Mouse (Mus musculus): ENCODE results near the gene Msln. TPM values are rescaled to one million over a fixed set of nuclear protein-coding genes. Genes with fewer than 3 reads are reported as not detected.
"Not testable (repeated sequence)": the region's sequence is repeated elsewhere in the genome, so short reads cannot be mapped to it uniquely, and the experiment has no call there.

Msln gene
- polyA plus RNA-seq, 1 experiment from 2014 or later: 38.7 TPM

DNA sequence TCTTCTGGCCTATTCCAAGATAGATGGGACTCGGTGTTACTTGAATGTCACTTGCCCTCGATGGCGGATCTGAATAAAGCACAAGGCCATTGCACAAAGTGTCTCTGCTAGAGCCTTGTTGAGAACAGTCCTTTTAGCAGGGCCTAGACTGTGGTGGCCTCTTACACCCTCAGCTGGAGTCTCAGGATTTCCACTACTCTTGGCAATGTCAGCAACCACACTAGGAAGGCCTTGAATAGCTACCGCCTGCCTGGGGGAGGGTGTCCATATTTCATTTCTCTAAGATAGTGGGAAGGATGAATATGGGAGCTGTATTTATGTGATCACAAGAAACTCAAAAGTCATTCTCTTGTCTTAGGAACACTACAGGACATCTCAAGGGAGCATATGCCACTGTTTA is 5.9 kb downstream of the Msln start:
- Histone ChIP-seq H3K4me2 (no peak overlapping the region), H3K4me3 (no peak overlapping the region), H3K27me3 (peaks cover 9% of the 10 kb centered on the region), H3K36me3 (no peaks in the 10 kb centered on the region), H3K4me1 (replicated peaks) (peaks cover 8% of the 10 kb centered on the region), H3K27ac (no peak overlapping the region), H3K9ac (no peak overlapping the region), H3K9me3 (replicated peaks) (no peaks in the 10 kb centered on the region)
- 83% methylated on average over 4 of the region's 4 CpGs for WGBS
- ATAC-seq (replicated peaks; ENCODE audit: insufficient number of reproducible peaks, insufficient read depth, low FRiP score, low read depth): no peak

DNA sequence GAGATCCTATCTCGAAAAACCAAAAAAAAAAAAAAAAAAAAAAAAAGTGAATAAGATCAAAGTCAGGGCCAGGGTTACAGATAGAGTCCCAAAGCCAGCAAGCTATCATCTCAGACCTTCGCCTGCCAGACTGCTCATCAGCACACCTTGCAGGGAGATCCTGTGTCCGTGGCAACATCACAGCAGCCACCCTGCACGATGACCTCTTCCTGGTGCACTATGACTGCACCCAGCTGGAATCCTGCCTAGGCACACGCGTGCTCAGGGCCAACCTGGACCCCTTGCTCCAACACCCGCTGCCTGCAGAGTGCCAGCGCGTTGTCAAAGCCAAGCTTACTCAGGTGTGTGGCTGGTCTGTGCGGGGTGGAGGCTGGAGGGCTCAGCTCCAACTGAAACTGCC is 9.9 kb downstream of the Msln start:
- H3K27me3 ChIP-seq: peaks cover 5% of the 10 kb centered on the region
- no peak overlapping the region for H3K4me3 ChIP-seq
- H3K27ac ChIP-seq: no peak overlapping the region
- no peak for ATAC-seq (replicated peaks; ENCODE audit: insufficient number of reproducible peaks, insufficient read depth, low FRiP score, low read depth)
- H3K9ac ChIP-seq: no peak overlapping the region
- H3K9me3 ChIP-seq (replicated peaks): no peaks in the 10 kb centered on the region
- WGBS: 69% methylated on average over 10 of the region's 10 CpGs
- no peak overlapping the region for H3K4me2 ChIP-seq
- H3K4me1 ChIP-seq (replicated peaks): no peaks in the 10 kb centered on the region
- no peaks in the 10 kb centered on the region for H3K36me3 ChIP-seq

DNA sequence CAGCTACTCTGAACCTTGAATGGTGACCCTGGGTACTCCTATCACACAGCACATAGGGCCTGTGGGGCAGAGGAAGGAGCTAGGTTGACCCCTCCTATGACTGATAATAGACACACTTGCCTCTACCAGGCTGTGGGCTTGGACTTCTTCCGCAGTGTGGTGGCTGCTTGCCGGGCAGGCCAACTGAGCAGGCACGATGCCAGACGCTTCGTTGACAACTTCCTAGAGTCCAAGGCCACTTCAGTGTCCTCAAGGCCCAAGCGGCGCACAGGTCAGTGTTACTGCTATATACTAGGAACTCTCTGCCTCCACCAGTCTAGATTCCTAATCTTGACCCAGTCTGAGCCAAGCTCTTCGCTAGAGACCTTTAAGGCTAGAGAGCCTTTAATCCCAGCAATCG is 10.3 kb downstream of the Msln start:
- Histone ChIP-seq H3K9me3 (replicated peaks) (no peaks in the 10 kb centered on the region), H3K36me3 (no peaks in the 10 kb centered on the region), H3K9ac (no peak overlapping the region), H3K4me3 (no peak overlapping the region), H3K4me2 (no peak overlapping the region), H3K27me3 (peaks cover 5% of the 10 kb centered on the region), H3K4me1 (replicated peaks) (no peaks in the 10 kb centered on the region), H3K27ac (no peak overlapping the region)
- 88% methylated on average over 9 of the region's 9 CpGs for WGBS
- ATAC-seq (replicated peaks; ENCODE audit: insufficient number of reproducible peaks, insufficient read depth, low FRiP score, low read depth): no peak

GRCm38 (mm10) chr17:25741471-25741870 is 12.7 kb downstream of the Msln start:
- not testable (repeated sequence) for H3K27ac ChIP-seq; ATAC-seq (replicated peaks; ENCODE audit: insufficient number of reproducible peaks, insufficient read depth, low FRiP score, low read depth); H3K36me3 ChIP-seq; H3K27me3 ChIP-seq; H3K4me2 ChIP-seq; H3K4me3 ChIP-seq; H3K9me3 ChIP-seq (replicated peaks); H3K4me1 ChIP-seq (replicated peaks); H3K9ac ChIP-seq
- 66% methylated on average over 12 of the region's 12 CpGs for WGBS

DNA sequence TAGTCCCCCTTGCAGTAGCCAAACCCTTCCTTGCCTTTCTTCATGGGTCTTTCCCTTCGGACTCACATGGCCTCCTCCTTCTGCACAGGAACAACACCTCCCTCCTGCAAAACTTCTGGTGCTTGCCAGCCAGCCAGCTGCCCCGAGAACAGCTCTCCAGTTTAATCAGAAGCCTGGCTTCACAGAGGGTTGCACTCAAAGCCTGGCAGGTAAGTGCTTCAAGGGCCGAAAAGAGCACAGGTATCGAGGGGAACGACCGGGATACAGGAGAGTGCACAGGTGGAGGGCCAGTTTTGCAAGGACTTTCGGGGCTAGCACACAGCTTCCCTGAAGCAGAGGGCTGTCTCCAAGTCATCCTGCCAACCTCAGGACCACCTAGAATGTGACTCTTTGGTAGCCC is 15.3 kb downstream of the Msln start:
- no peak overlapping the region for H3K9ac ChIP-seq
- no peak overlapping the region for H3K4me2 ChIP-seq
- no peak overlapping the region for H3K27ac ChIP-seq
- no peak for ATAC-seq (replicated peaks; ENCODE audit: insufficient number of reproducible peaks, insufficient read depth, low FRiP score, low read depth)
- no peak overlapping the region for H3K4me3 ChIP-seq
- no peaks in the 10 kb centered on the region for H3K4me1 ChIP-seq (replicated peaks)
- no peaks in the 10 kb centered on the region for H3K36me3 ChIP-seq
- WGBS: 72% methylated on average over 7 of the region's 7 CpGs
- no peaks in the 10 kb centered on the region; the same call in 1 of the 2 replicates for H3K27me3 ChIP-seq
- H3K9me3 ChIP-seq (replicated peaks): no peaks in the 10 kb centered on the region

GRCm38 (mm10) chr17:25735745-25736144 is 18.4 kb downstream of the Msln start, which contains the start of gene Mslnl:
Mslnl (plus strand) TSS chr17:25736042.
- Histone ChIP-seq H3K36me3 (no peaks in the 10 kb centered on the region), H3K27ac (no peak within 1 kb of the TSS), H3K4me3 (no peak within 1 kb of the TSS), H3K4me2 (no peak within 1 kb of the TSS), H3K9me3 (replicated peaks) (no peaks in the 10 kb centered on the region), H3K27me3 (no peaks in the 10 kb centered on the region), H3K9ac (no peak within 1 kb of the TSS), H3K4me1 (replicated peaks) (no peaks in the 10 kb centered on the region)
- WGBS: 79% methylated on average over 3 of the region's 3 CpGs
- no peak for ATAC-seq (replicated peaks; ENCODE audit: insufficient number of reproducible peaks, insufficient read depth, low FRiP score, low read depth)

GRCm38 (mm10) chr17:25735246-25735645 is 18.9 kb downstream of the Msln start:
- H3K9me3 ChIP-seq (replicated peaks): no peaks in the 10 kb centered on the region
- H3K4me1 ChIP-seq (replicated peaks): no peaks in the 10 kb centered on the region
- no peak overlapping the region for H3K27ac ChIP-seq
- no peaks in the 10 kb centered on the region for H3K27me3 ChIP-seq
- H3K36me3 ChIP-seq: no peaks in the 10 kb centered on the region
- 72% methylated on average over 5 of the region's 5 CpGs for WGBS
- H3K9ac ChIP-seq: no peak overlapping the region
- no peak overlapping the region for H3K4me3 ChIP-seq
- ATAC-seq (replicated peaks; ENCODE audit: insufficient number of reproducible peaks, insufficient read depth, low FRiP score, low read depth): no peak
- no peak overlapping the region for H3K4me2 ChIP-seq

GRCm38 (mm10) chr17:25732082-25732481 is 22.1 kb downstream of the Msln start:
- no peak for ATAC-seq (replicated peaks; ENCODE audit: insufficient number of reproducible peaks, insufficient read depth, low FRiP score, low read depth)
- Histone ChIP-seq H3K27me3 (no peaks in the 10 kb centered on the region), H3K4me3 (no peak overlapping the region), H3K36me3 (no peaks in the 10 kb centered on the region), H3K9me3 (replicated peaks) (no peaks in the 10 kb centered on the region), H3K27ac (no peak overlapping the region), H3K9ac (no peak overlapping the region), H3K4me2 (no peak overlapping the region), H3K4me1 (replicated peaks) (peaks cover 10% of the 10 kb centered on the region)
- WGBS: 17% methylated on average over 2 of the region's 2 CpGs

GRCm38 (mm10) chr17:25728009-25728270 is 26.2 kb downstream of the Msln start:
- peaks cover 22% of the 10 kb centered on the region for H3K4me1 ChIP-seq (replicated peaks)
- no peak for ATAC-seq (replicated peaks; ENCODE audit: insufficient number of reproducible peaks, insufficient read depth, low FRiP score, low read depth)
- no peak overlapping the region for H3K27ac ChIP-seq
- peak overlapping the region; percentile 77 for H3K9ac ChIP-seq
- WGBS: 17% methylated on average over 4 of the region's 4 CpGs
- H3K36me3 ChIP-seq: no peaks in the 10 kb centered on the region; the same call in 1 of the 2 replicates
- H3K4me3 ChIP-seq: peak overlapping the region; percentile 63
- H3K4me2 ChIP-seq: peak overlapping the region; percentile 85
- no peaks in the 10 kb centered on the region for H3K27me3 ChIP-seq
- no peaks in the 10 kb centered on the region for H3K9me3 ChIP-seq (replicated peaks)

DNA sequence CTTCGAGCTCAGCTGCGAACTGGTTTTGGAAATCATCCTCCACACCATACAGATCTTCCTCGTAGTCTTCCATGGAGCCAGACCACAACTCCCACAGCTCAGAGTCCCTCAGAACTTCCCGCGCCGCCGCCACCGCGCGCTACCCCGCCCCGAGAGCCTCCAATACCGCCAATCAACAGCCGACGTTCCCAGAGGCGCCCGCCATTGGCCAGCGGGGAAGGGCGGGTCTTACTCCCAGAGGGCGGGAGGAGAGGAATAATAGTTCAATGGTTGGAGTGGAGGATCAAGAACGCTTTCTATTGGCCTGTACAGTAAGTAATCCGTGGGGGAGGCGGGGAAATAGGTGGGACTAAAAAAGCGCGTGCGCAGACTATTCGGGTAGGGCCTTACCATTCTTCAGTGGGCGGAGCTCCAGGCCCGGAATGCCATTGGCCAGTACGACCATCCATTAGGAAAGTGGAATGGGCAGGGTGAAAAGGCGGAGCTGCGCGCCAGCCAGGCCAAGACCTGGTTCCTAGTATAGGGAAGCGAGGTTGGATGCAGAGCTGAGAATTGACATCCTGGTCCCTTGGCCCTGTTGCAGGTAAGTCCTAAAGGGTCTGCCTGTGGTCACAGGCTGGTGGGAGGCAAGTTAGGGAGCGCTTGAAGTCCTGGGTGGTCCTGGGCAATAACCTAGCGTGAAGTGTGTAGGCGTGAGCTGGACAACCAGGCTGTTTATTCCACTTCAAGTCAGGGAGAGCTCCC is 26.7 kb downstream of the Msln start, which contains the start of the genes Chtf18 and Rpusd1:
TSS of gene Chtf18 (minus strand) at position 155 of the 744 bp plus-strand sequence.
TSS of gene Rpusd1 (plus strand) at position 406 of the 744 bp plus-strand sequence.
- peak within 1 kb of the TSS; percentile 63 for H3K4me3 ChIP-seq
- peak within 1 kb of the TSS; percentile 97 for H3K4me2 ChIP-seq
- no peaks in the 10 kb centered on the region for H3K9me3 ChIP-seq (replicated peaks)
- no peak within 1 kb of the TSS for H3K27ac ChIP-seq
- ATAC-seq (replicated peaks; ENCODE audit: insufficient number of reproducible peaks, insufficient read depth, low FRiP score, low read depth): peak; percentile 99
- H3K4me1 ChIP-seq (replicated peaks): peaks cover 22% of the 10 kb centered on the region
- under 1% methylated on average over 37 of the region's 37 CpGs for WGBS
- no peaks in the 10 kb centered on the region; the same call in 1 of the 2 replicates for H3K36me3 ChIP-seq
- H3K9ac ChIP-seq: peak within 1 kb of the TSS; percentile 77
- no peaks in the 10 kb centered on the region for H3K27me3 ChIP-seq

- Histone ChIP-seq H3K4me1 (replicated peaks) (peaks cover 22% of the 10 kb centered on the region), H3K9ac (no peak overlapping the region), H3K4me2 (no peak overlapping the region), H3K36me3 (peaks cover 8% of the 10 kb centered on the region; the same call in 1 of the 2 replicates), H3K4me3 (no peak overlapping the region), H3K27ac (no peak overlapping the region), H3K27me3 (no peaks in the 10 kb centered on the region), H3K9me3 (replicated peaks) (no peaks in the 10 kb centered on the region)
- no peak for ATAC-seq (replicated peaks; ENCODE audit: insufficient number of reproducible peaks, insufficient read depth, low FRiP score, low read depth)
- 79% methylated on average over 6 of the region's 6 CpGs for WGBS
Measured at GRCm38 (mm10) chr17:25725264-25725663, 28.9 kb downstream of the Msln start.

DNA sequence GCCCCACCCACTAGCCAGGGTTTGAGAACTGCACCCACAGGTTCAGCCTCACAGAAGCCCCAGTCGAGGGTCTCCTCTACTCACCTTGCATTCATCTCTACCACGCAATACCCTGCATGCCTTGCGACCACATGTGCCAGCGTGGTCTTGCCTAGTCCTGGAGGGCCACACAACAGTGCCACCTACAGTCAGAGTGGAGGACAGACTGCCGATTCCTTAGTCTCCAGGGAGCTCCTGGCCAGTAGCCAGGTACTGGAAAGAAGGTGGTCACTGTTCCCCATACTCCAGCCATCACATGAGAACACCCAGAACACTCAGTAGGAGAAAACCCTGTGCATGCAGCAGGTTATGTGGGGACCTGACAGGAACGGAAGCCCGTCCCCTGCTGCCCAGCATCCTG is 30.3 kb downstream of the Msln start:
- Histone ChIP-seq H3K9ac (no peak overlapping the region), H3K27ac (no peak overlapping the region), H3K4me2 (no peak overlapping the region), H3K4me3 (no peak overlapping the region), H3K4me1 (replicated peaks) (peaks cover 22% of the 10 kb centered on the region), H3K36me3 (peaks cover 9% of the 10 kb centered on the region; the same call in 1 of the 2 replicates), H3K9me3 (replicated peaks) (no peaks in the 10 kb centered on the region), H3K27me3 (no peaks in the 10 kb centered on the region)
- no peak for ATAC-seq (replicated peaks; ENCODE audit: insufficient number of reproducible peaks, insufficient read depth, low FRiP score, low read depth)
- 77% methylated on average over 7 of the region's 7 CpGs for WGBS
